Mouse (Mus musculus) heart, postnatal 0 days (tissue): ENCODE results near the gene Pds5b.

ENCODE experiments used
- CTCF ChIP-seq: IDR thresholded peaks from 2 replicates; pipeline ENCODE4 v1.5.1; 2016; ENCODE audit warnings: antibody characterized with exemption, control low read depth, low read depth
- EP300 ChIP-seq: IDR thresholded peaks from 2 replicates; pipeline ENCODE4 v1.6.1; 2016; ENCODE audit warnings: antibody characterized with exemption, low read depth

DNA sequence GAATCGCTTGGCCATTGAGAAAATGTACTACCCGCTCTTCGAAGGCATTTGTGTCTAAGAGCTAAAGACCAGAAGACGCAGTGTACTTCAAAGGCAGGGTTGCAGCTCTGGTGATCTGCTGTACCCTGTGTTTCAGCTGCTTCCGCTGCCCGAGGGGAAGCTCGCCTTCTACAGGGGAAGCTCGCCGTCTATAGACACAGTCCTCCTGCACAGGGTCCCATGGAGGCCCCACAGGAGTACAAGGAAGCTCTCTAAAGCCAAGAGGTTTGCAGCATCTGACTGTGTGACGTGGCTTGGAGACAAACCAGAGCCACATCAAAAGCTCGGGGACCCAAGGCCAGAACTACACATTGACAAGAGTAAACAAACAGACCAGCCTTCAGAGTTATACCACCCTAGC, 167.1 kb downstream of the Pds5b start:
- TF ChIP-seq CTCF = no peak
- no peak for TF ChIP-seq EP300
